Mouse (Mus musculus) neural tube, embryonic 12.5 days (tissue): ENCODE data around the gene Ap5b1. TPM values are rescaled to one million over a fixed set of nuclear protein-coding genes. Genes with fewer than 3 reads are reported as not detected.

ENCODE experiments used
- polyA plus RNA-seq: library from polyadenylated mRNA; unstranded; fragments of >200 nt; fragmentation: Nextera tagmentation; extraction: Ambion mirVana; gene quantifications from 2 replicates; pipeline ENCODE4 v1.2.1, GENCODE M21; 2016

The Ap5b1 gene
- polyA plus RNA-seq, 1 experiment from 2014 or later: 2.8 TPM

Other genes with a start within 250 kb of the Ap5b1 start
- not detected in 2 replicates for gene Catsper1, start 232.3 kb upstream of the Ap5b1 start, polyA plus RNA-seq
- 3.9 and 4.1 TPM in 2 replicates for gene Cst6, start 218.5 kb upstream of the Ap5b1 start, polyA plus RNA-seq
- 69.7 and 70.9 TPM in 2 replicates for gene Eif1ad, start 201.3 kb upstream of the Ap5b1 start, polyA plus RNA-seq
- 344 and 354 TPM in 2 replicates for gene Banf1, start 200.9 kb upstream of the Ap5b1 start, polyA plus RNA-seq
- 110 and 112 TPM in 2 replicates for gene Sart1, start 179.3 kb upstream of the Ap5b1 start, polyA plus RNA-seq
- gene Tsga10ip, start 165.5 kb upstream of the Ap5b1 start, polyA plus RNA-seq: 0.24 and 0.25 TPM in 2 replicates
- 270 and 298 TPM in 2 replicates for gene Drap1, start 143.0 kb upstream of the Ap5b1 start, polyA plus RNA-seq
- gene AI837181, start 142.9 kb upstream of the Ap5b1 start, polyA plus RNA-seq: 61.2 and 65.4 TPM in 2 replicates
- not detected in 2 replicates for gene Fosl1, start 120.5 kb upstream of the Ap5b1 start, polyA plus RNA-seq
- gene Ccdc85b, start 110.1 kb upstream of the Ap5b1 start, polyA plus RNA-seq: 12.9 and 13.0 TPM in 2 replicates
- gene Fibp, start 107.4 kb upstream of the Ap5b1 start, polyA plus RNA-seq: 142 and 145 TPM in 2 replicates
- gene Ctsw, start 99.5 kb upstream of the Ap5b1 start, polyA plus RNA-seq: 3.3 and 4.2 TPM in 2 replicates
- 58.3 and 60.3 TPM in 2 replicates for gene Efemp2, start 94.1 kb upstream of the Ap5b1 start, polyA plus RNA-seq
- gene Mus81, start 79.6 kb upstream of the Ap5b1 start, polyA plus RNA-seq: 44.6 and 47.9 TPM in 2 replicates
- 3,361 and 3,377 TPM in 2 replicates for gene Cfl1, start 77.6 kb upstream of the Ap5b1 start, polyA plus RNA-seq
- gene 1700020D05Rik, start 64.2 kb upstream of the Ap5b1 start, polyA plus RNA-seq: 0.32 and 0.46 TPM in 2 replicates
- 43.1 and 47.1 TPM in 2 replicates for gene Snx32, start 57.5 kb upstream of the Ap5b1 start, polyA plus RNA-seq
- 0.29 and 0.32 TPM in 2 replicates for gene Ovol1, start 7.4 kb upstream of the Ap5b1 start, polyA plus RNA-seq
- gene Rnaseh2c, start 33.8 kb downstream of the Ap5b1 start, polyA plus RNA-seq: 140 and 148 TPM in 2 replicates
- gene Kat5, start 42.2 kb downstream of the Ap5b1 start, polyA plus RNA-seq: 67.4 and 73.3 TPM in 2 replicates
- 34.7 and 36.7 TPM in 2 replicates for gene Rela, start 69.5 kb downstream of the Ap5b1 start, polyA plus RNA-seq
- 24.8 and 25.7 TPM in 2 replicates for gene Sipa1, start 95.7 kb downstream of the Ap5b1 start, polyA plus RNA-seq
- gene Map3k11, start 120.7 kb downstream of the Ap5b1 start, polyA plus RNA-seq: 22.4 and 28.9 TPM in 2 replicates
- 30.3 and 32.4 TPM in 2 replicates for gene Pcnx3, start 120.9 kb downstream of the Ap5b1 start, polyA plus RNA-seq
- 0.19 TPM in 2 replicates for gene Kcnk7, start 136.3 kb downstream of the Ap5b1 start, polyA plus RNA-seq
- 10.1 and 10.5 TPM in 2 replicates for gene Ehbp1l1, start 158.3 kb downstream of the Ap5b1 start, polyA plus RNA-seq
- 193 and 195 TPM in 2 replicates for gene Fam89b, start 161.6 kb downstream of the Ap5b1 start, polyA plus RNA-seq
- 10.6 and 12.6 TPM in 2 replicates for gene Ltbp3, start 172.9 kb downstream of the Ap5b1 start, polyA plus RNA-seq
- gene Scyl1, start 203.4 kb downstream of the Ap5b1 start, polyA plus RNA-seq: 66.1 and 70.4 TPM in 2 replicates